Mouse (Mus musculus) liver, embryonic 11.5 days (tissue): ENCODE data around the gene Abhd2. TPM values are rescaled to one million over a fixed set of nuclear protein-coding genes. Genes with fewer than 3 reads are reported as not detected.

ENCODE experiments used
- ATAC-seq: fragments of 200-750 bp; cut with Nextera tagmentation; replicated peaks from 2 replicates; pipeline ENCODE4 v1.8.0; 2017; ENCODE audit warnings: moderate number of reproducible peaks, mild to moderate bottlenecking, moderate TSS enrichment, moderate library complexity; ENCODE audit not compliant: low FRiP score
- DNase-seq: peaks from one replicate; pipeline ENCODE4 v3.0.0-alpha.2; 2017; ENCODE audit warnings: low spot score
- H3K27ac ChIP-seq: fragments of 300-500 bp; sonication (generic); 2 replicates; pipeline ENCODE4 v1.5.1; 2014; ENCODE audit warnings: mild to moderate bottlenecking, low read depth, low read length, control low read depth
- H3K27me3 ChIP-seq: fragments of 300-500 bp; sonication (generic); replicated peaks from 2 replicates; pipeline ENCODE4 v1.6.1; 2014; ENCODE audit warnings: low read length, mixed read lengths; ENCODE audit not compliant: control insufficient read depth, insufficient read depth
- H3K36me3 ChIP-seq: fragments of 300-500 bp; sonication (generic); 2 replicates; pipeline ENCODE4 v1.6.1; 2014; ENCODE audit warnings: mild to moderate bottlenecking, low read length, moderate library complexity, mixed read lengths; ENCODE audit not compliant: control insufficient read depth, insufficient read depth
- H3K4me1 ChIP-seq: fragments of 300-500 bp; sonication (generic); replicated peaks from 2 replicates; pipeline ENCODE4 v1.6.1; 2014; ENCODE audit warnings: low read length, mixed read lengths; ENCODE audit not compliant: control insufficient read depth, insufficient read depth
- H3K4me2 ChIP-seq: fragments of 300-500 bp; sonication (generic); 2 replicates; pipeline ENCODE4 v1.6.1; 2014; ENCODE audit warnings: mild to moderate bottlenecking, control low read depth, moderate library complexity
- H3K4me3 ChIP-seq: fragments of 300-500 bp; sonication (generic); 2 replicates; pipeline ENCODE4 v1.5.1; 2014; ENCODE audit warnings: low read depth, low read length, control low read depth
- H3K9ac ChIP-seq: fragments of 300-500 bp; sonication (generic); 2 replicates; pipeline ENCODE4 v1.6.1; 2014; ENCODE audit warnings: low read depth, low read length, control low read depth
- H3K9me3 ChIP-seq: fragments of 300-500 bp; sonication (generic); 2 replicates; pipeline ENCODE4 v1.6.1; 2016; ENCODE audit warnings: low read length, inconsistent platforms, mixed read lengths; ENCODE audit not compliant: control insufficient read depth
- WGBS: fragments of 180-500 bp; shearing (Covaris S2); extraction: QIAGEN DNeasy Blood & Tissue Kit; methylation state at CpG from one replicate; pipeline ENCODE4 v1.1.7; 2014; 5-methylcytosine and 5-hydroxymethylcytosine counted together
- polyA plus RNA-seq: library from polyadenylated mRNA; unstranded; fragments of >200 nt; fragmentation: Nextera tagmentation; extraction: Ambion mirVana; gene quantifications from 2 replicates; pipeline ENCODE4 v1.2.1, GENCODE M21; 2014

Gene Abhd2
- polyA plus RNA-seq, 1 experiment from 2014 or later, result 11.5 TPM

DNA sequence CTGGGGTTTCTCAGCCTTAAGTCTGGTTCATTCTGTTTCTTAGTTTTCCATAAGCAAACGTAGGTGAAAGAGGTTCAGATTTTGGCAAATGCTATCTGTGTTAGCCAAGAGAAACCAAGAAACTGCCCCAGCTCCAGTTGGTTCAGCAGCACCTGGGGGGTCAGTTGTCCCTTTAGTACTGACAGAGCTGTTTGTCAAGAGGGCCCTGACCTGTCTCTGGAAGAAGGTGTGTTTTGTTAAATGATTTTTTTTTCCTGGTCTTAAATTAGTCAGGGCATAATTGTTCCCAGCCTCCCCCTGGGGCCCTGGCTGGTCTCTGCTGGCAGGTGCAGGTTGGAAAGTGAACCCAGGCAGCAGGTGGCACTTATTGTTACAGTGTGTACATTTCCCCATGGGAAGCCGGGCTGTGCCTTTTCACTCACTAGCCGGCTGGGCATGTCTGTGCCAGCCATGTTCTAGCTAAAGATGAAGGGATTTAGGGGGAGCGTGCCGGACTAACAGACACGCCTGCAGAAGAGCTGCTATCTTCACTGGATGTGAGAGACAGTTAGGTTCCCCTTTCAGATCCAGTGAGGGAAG lies 30.3 kb downstream of the Abhd2 start:
- 83% methylated on average over 6 of the region's 6 CpGs for WGBS
- H3K4me1 ChIP-seq, result peaks cover 24% of the 10 kb centered on the region

DNA sequence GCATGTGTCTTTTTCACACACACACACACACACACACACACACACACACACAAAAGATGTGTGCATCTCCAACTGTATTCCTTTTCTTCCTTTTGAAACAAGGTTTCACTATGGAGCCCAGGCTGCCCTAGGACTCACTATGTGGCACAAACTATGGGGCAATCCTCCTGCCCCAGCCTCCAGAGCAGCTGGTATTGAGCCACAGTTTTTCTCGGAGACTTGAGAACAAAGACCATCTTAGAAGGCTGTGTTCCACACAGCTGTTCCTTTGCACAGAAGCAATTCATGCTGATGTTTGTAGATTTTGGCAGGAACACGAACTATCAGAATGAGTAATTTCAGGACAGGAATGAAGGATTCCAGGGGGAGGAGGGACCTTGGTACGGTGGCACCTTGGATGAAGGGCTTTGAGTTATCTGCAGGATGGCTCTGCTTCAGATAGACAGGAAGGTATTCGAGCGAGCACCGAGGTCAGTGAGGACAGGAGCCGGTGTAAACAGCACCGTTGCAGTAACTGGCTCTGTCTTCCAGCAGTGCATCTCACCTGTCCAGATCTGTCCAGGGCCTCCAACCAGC lies 35.5 kb downstream of the Abhd2 start:
- H3K36me3 ChIP-seq, result no peaks in the 10 kb centered on the region
- no peak for ATAC-seq
- H3K9ac ChIP-seq, result no peak overlapping the region
- H3K27me3 ChIP-seq, result no peaks in the 10 kb centered on the region
- H3K9me3 ChIP-seq, result no peaks in the 10 kb centered on the region
- WGBS, result 72% methylated on average over 8 of the region's 8 CpGs
- DNase-seq, result no peak
- peaks cover 48% of the 10 kb centered on the region for H3K4me1 ChIP-seq
- H3K4me3 ChIP-seq, result no peak overlapping the region
- no peak overlapping the region for H3K4me2 ChIP-seq
- no peak overlapping the region for H3K27ac ChIP-seq

More for the DNA sequence above, 30.3 kb downstream of the Abhd2 start:
- no peaks in the 10 kb centered on the region for H3K9me3 ChIP-seq
- H3K4me2 ChIP-seq, result no peak overlapping the region
- H3K27me3 ChIP-seq, result no peaks in the 10 kb centered on the region
- no peak overlapping the region for H3K4me3 ChIP-seq
- ATAC-seq, result no peak
- no peak for DNase-seq
- H3K9ac ChIP-seq, result no peak overlapping the region
- H3K36me3 ChIP-seq, result no peaks in the 10 kb centered on the region
- H3K27ac ChIP-seq, result no peak overlapping the region

GRCm38 (mm10) chr7:79309247-79310190 lies 36.5 kb downstream of the Abhd2 start:
- Histone ChIP-seq H3K27ac (peak overlapping the region; percentile 68; the same call in 1 of the 2 replicates), H3K36me3 (no peaks in the 10 kb centered on the region), H3K4me2 (no peak overlapping the region), H3K9me3 (no peaks in the 10 kb centered on the region), H3K9ac (peak overlapping the region; percentile 18; the same call in 1 of the 2 replicates), H3K27me3 (no peaks in the 10 kb centered on the region), H3K4me3 (no peak overlapping the region), H3K4me1 (peaks cover 57% of the 10 kb centered on the region)
- 53% methylated on average over 19 of the region's 19 CpGs for WGBS
- ATAC-seq (no peak), DNase-seq (no peak)

DNA sequence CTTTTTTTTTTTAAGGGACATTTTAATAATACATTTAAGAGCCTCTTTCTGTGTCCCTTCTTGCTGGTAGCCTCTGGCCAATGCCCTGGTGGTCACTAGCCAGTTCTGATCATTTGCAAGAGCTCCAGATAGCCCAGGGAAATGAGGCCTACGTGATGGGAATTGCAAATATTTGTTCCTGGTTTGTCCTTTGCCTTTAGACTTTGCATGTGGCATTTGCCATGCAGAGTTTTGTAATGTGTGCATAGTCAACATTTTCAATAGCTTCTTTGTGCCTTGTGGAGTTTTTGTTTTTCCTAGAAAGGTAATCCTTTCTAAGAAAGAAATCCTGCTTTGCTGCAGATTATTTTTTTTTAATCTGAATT lies 37.2 kb downstream of the Abhd2 start:
- Histone ChIP-seq H3K4me2 (no peak overlapping the region), H3K36me3 (no peaks in the 10 kb centered on the region), H3K27me3 (no peaks in the 10 kb centered on the region), H3K9ac (no peak overlapping the region), H3K27ac (0 out of 2 replicates have a peak overlapping the region, but pooled peaks have one; percentile 68), H3K4me3 (no peak overlapping the region), H3K4me1 (peaks cover 62% of the 10 kb centered on the region), H3K9me3 (no peaks in the 10 kb centered on the region)
- 71% methylated on average over 1 of the region's 1 CpGs for WGBS
- no peak for DNase-seq
- no peak for ATAC-seq

- no peak overlapping the region for H3K9ac ChIP-seq
- H3K36me3 ChIP-seq, result no peaks in the 10 kb centered on the region
- no peak overlapping the region for H3K4me3 ChIP-seq
- DNase-seq (no peak), ATAC-seq (no peak)
- H3K27me3 ChIP-seq, result no peaks in the 10 kb centered on the region
- H3K4me2 ChIP-seq, result no peak overlapping the region
- H3K4me1 ChIP-seq, result peaks cover 71% of the 10 kb centered on the region
- 84% methylated on average over 5 of the region's 5 CpGs for WGBS
- no peak overlapping the region for H3K27ac ChIP-seq
- no peaks in the 10 kb centered on the region for H3K9me3 ChIP-seq
Measured at GRCm38 (mm10) chr7:79311420-79311988, 38.5 kb downstream of the Abhd2 start.

- Histone ChIP-seq H3K4me3 (no peak overlapping the region), H3K9me3 (no peaks in the 10 kb centered on the region), H3K4me1 (peaks cover 71% of the 10 kb centered on the region), H3K27me3 (no peaks in the 10 kb centered on the region), H3K4me2 (no peak overlapping the region), H3K9ac (no peak overlapping the region), H3K27ac (peak overlapping the region; percentile 36; the same call in 1 of the 2 replicates), H3K36me3 (no peaks in the 10 kb centered on the region; the same call in 1 of the 2 replicates)
- ATAC-seq (no peak), DNase-seq (no peak)
- WGBS, result 78% methylated on average over 8 of the region's 8 CpGs
Measured at GRCm38 (mm10) chr7:79312246-79312645, 39.2 kb downstream of the Abhd2 start.

GRCm38 (mm10) chr7:79313519-79314059 lies 40.6 kb downstream of the Abhd2 start:
- H3K27ac ChIP-seq, result 0 out of 2 replicates have a peak overlapping the region, but pooled peaks have one; percentile 22
- WGBS, result 21% methylated on average over 12 of the region's 12 CpGs
- H3K9me3 ChIP-seq, result no peaks in the 10 kb centered on the region
- H3K4me2 ChIP-seq, result peak overlapping the region; percentile 21; the same call in 1 of the 2 replicates
- H3K9ac ChIP-seq, result no peak overlapping the region
- H3K4me1 ChIP-seq, result peaks cover 68% of the 10 kb centered on the region
- ATAC-seq (peak; percentile 12; the same call in 1 of the 2 replicates), DNase-seq (no peak)
- H3K27me3 ChIP-seq, result no peaks in the 10 kb centered on the region
- no peaks in the 10 kb centered on the region; the same call in 1 of the 2 replicates for H3K36me3 ChIP-seq
- no peak overlapping the region for H3K4me3 ChIP-seq

DNA sequence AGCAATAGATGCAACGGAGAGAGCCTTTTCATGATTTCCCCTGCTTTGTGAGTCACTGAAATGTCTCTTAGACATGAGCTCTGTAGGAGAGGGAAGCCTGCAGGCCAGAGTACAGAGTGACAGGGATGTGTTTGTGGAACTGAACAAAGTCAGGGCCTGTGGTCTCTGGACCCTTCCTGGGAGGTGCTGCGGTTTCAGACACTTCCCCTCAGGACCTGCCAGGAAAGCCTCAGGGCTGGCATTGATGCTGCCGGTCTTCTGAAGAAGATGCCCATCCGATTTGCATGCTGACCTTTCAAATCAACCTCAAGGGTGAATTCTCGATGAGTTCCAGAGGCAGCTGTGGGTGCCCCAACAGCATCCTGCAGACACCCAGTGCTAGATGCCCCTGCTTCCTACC lies 41.5 kb downstream of the Abhd2 start:
- H3K4me3 ChIP-seq, result no peak overlapping the region
- H3K36me3 ChIP-seq, result no peaks in the 10 kb centered on the region; the same call in 1 of the 2 replicates
- no peak overlapping the region for H3K27ac ChIP-seq
- H3K4me2 ChIP-seq, result no peak overlapping the region
- peaks cover 61% of the 10 kb centered on the region for H3K4me1 ChIP-seq
- H3K27me3 ChIP-seq, result no peaks in the 10 kb centered on the region
- WGBS, result 42% methylated on average over 5 of the region's 5 CpGs
- no peaks in the 10 kb centered on the region for H3K9me3 ChIP-seq
- DNase-seq (no peak), ATAC-seq (no peak)
- no peak overlapping the region for H3K9ac ChIP-seq
